Mouse (Mus musculus): ENCODE data around the gene Abcc12.

- TF ChIP-seq CTCF (IDR thresholded peaks at IDR 0.05; ENCODE audit: borderline replicate concordance, insufficient read depth, low read length) (no peak), POLR2A (IDR thresholded peaks at IDR 0.05; ENCODE audit: low read depth, low read length) (no peak)
Observed at GRCm38 (mm10) chr8:86474461-86474860, 106.0 kb downstream of the Abcc12 start.
